Mouse (Mus musculus) neural tube, embryonic 12.5 days (tissue): Measurements from ENCODE around the gene Gpc6. TPM values are rescaled to one million over a fixed set of nuclear protein-coding genes. Genes with fewer than 3 reads are reported as not detected.
A peak's percentile ranks its signal among the peaks of the same experiment; 100 is the strongest.

Experiments used
- ATAC-seq: fragments of 200-750 bp; cut with Nextera tagmentation; 2 replicates; pipeline ENCODE4 v1.8.0; 2017; ENCODE audit warnings: low read depth, mild to moderate bottlenecking, moderate TSS enrichment, moderate library complexity; ENCODE audit not compliant: low FRiP score
- H3K27ac ChIP-seq: fragments of 300-500 bp; sonication (generic); 2 replicates; pipeline ENCODE4 v1.5.1; 2016
- H3K27me3 ChIP-seq: fragments of 300-500 bp; sonication (generic); replicated peaks from 2 replicates; pipeline ENCODE4 v1.6.1; 2016; ENCODE audit warnings: mild to moderate bottlenecking
- H3K36me3 ChIP-seq: fragments of 300-500 bp; sonication (generic); 2 replicates; pipeline ENCODE4 v1.6.1; 2016; ENCODE audit warnings: mild to moderate bottlenecking
- H3K4me1 ChIP-seq: fragments of 300-500 bp; sonication (generic); 2 replicates; pipeline ENCODE4 v1.6.1; 2016
- H3K4me2 ChIP-seq: fragments of 300-500 bp; sonication (generic); replicated peaks from 2 replicates; pipeline ENCODE4 v1.6.1; 2016; ENCODE audit warnings: mild to moderate bottlenecking
- H3K4me3 ChIP-seq: fragments of 300-500 bp; sonication (generic); 2 replicates; pipeline ENCODE4 v1.5.1; 2016
- H3K9ac ChIP-seq: fragments of 300-500 bp; sonication (generic); 2 replicates; pipeline ENCODE4 v1.6.1; 2016; ENCODE audit warnings: mild to moderate bottlenecking
- H3K9me3 ChIP-seq: fragments of 300-500 bp; sonication (generic); 2 replicates; pipeline ENCODE4 v1.6.1; 2016; ENCODE audit warnings: mild to moderate bottlenecking
- WGBS: fragments of 180-500 bp; shearing (Covaris S2); methylation state at CpG from one replicate; pipeline ENCODE4 v1.1.7; 2016; 5-methylcytosine and 5-hydroxymethylcytosine counted together
- polyA plus RNA-seq: library from polyadenylated mRNA; unstranded; fragments of >200 nt; fragmentation: Nextera tagmentation; extraction: Ambion mirVana; gene quantifications from 2 replicates; pipeline ENCODE4 v1.2.1, GENCODE M21; 2016

The Gpc6 gene
- polyA plus RNA-seq, 1 experiment from 2014 or later, result 30.5 TPM

DNA sequence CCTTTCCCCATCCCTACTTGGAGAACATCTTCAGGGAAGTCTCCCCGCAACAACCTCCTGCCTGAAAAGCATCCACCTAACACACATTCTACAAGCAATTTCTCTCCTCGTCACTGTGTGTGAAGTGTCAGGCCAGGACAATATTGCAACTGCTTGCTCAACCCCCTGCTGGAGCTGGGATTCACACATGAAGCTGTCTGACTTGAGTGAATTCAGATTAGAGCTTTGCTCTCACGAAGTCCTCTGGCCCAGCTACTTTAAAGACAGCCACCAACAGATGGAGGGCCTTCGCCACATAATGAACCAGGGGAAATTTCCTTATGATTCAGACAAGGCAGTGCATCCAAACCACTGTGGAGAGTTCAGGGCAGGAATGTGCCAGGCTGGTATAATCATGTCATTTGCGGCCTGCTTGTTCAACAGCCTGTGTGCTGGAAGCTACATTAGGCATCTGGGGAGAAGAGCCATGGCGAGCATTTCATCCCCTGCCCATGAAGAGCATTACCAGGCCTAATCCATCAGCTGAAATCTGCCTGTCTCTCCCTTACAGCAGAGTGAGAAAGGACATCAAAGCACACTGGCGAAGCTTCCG, 858.7 kb downstream of the Gpc6 start:
- no peaks in the 10 kb centered on the region for H3K9me3 ChIP-seq
- no peaks in the 10 kb centered on the region for H3K27me3 ChIP-seq
- no peak overlapping the region for H3K4me3 ChIP-seq
- H3K9ac ChIP-seq, result no peak overlapping the region
- H3K27ac ChIP-seq, result no peak overlapping the region
- no peaks in the 10 kb centered on the region for H3K36me3 ChIP-seq
- no peak overlapping the region for H3K4me2 ChIP-seq
- WGBS, result 74% methylated on average over 8 of the region's 8 CpGs
- ATAC-seq, result no peak
- H3K4me1 ChIP-seq, result peaks cover 16% of the 10 kb centered on the region

DNA sequence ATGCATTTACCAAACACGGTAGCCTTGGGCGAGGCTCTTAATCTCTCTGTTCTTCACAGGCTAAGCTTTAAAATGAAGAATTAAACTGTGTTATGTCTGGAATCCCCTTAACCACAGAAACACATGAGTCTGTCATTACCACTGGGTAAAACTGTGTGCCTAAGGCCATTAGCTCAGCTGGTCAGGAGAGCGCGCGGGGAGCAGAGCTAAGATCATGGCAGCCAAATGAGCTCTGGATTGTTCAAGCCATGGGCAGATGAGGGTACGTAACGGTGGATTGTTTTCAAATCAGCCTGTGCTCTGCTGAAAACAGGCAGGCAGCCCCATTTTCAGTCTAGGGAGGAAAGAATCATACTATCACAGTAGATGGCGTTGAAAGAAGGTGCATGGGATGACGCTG, 859.8 kb downstream of the Gpc6 start:
- Histone ChIP-seq H3K27me3 (no peaks in the 10 kb centered on the region), H3K4me3 (no peak overlapping the region), H3K9me3 (no peaks in the 10 kb centered on the region), H3K4me1 (peaks cover 12% of the 10 kb centered on the region), H3K9ac (no peak overlapping the region), H3K4me2 (no peak overlapping the region), H3K27ac (no peak overlapping the region), H3K36me3 (no peaks in the 10 kb centered on the region)
- WGBS, result 83% methylated on average over 9 of the region's 9 CpGs
- peak; percentile 54; the same call in 1 of the 2 replicates for ATAC-seq

DNA sequence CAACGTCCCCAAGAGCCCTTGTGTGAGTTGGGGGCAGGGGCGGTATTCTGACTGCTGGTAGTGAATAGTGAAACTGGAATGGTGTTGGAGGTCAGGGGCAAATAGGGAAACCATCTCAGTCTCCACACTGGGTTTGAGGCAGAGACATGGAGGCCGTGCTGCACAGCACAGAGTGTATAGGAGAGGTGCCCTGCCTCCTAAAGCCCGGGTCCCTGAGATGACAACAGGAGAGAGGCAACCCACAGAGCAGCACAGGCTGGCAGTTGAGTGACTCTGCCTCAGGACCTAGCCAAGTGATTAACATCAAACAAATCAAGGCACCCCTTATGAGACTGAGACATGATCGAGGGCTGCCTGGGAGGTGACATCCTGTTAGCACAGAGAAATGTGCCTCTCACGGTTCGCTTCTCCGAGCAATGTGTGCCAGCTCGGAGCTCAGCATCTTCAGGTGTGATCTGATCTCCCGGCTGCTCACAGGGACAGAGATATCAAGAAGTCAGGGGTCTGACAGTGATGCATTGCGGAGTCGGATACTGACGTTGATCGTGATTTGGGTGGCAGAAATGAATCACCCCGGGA, 860.5 kb downstream of the Gpc6 start:
- Histone ChIP-seq H3K27ac (no peak overlapping the region), H3K9ac (no peak overlapping the region), H3K4me3 (no peak overlapping the region), H3K9me3 (no peaks in the 10 kb centered on the region), H3K4me2 (no peak overlapping the region), H3K27me3 (no peaks in the 10 kb centered on the region), H3K4me1 (peaks cover 12% of the 10 kb centered on the region), H3K36me3 (no peaks in the 10 kb centered on the region)
- peak; percentile 61; the same call in 1 of the 2 replicates for ATAC-seq
- WGBS, result 82% methylated on average over 15 of the region's 15 CpGs

DNA sequence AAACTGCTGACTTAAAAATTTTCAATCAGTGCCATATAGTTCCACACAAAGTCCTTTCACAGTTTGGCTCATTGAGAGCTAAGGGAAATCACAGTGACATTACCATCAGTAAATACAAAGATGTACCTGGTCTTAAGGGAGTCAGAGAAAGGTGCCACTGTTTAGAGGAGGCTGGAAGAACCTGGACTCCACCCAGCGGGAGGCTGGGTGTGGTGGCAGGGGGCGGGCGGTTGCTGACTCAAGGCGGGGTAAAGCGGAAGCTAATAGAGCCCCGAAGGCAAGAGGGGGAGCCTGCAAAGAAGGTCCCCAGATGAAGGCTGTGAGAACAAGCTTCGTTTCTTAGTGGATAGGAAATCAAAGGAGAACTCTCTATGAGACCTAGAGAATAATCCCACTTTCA, 861.5 kb downstream of the Gpc6 start:
- no peak overlapping the region for H3K4me2 ChIP-seq
- H3K9ac ChIP-seq, result no peak overlapping the region
- WGBS, result 54% methylated on average over 7 of the region's 7 CpGs
- peaks cover 12% of the 10 kb centered on the region for H3K4me1 ChIP-seq
- H3K4me3 ChIP-seq, result no peak overlapping the region
- no peak overlapping the region for H3K27ac ChIP-seq
- no peaks in the 10 kb centered on the region for H3K36me3 ChIP-seq
- no peaks in the 10 kb centered on the region for H3K9me3 ChIP-seq
- ATAC-seq, result no peak
- H3K27me3 ChIP-seq, result no peaks in the 10 kb centered on the region

DNA sequence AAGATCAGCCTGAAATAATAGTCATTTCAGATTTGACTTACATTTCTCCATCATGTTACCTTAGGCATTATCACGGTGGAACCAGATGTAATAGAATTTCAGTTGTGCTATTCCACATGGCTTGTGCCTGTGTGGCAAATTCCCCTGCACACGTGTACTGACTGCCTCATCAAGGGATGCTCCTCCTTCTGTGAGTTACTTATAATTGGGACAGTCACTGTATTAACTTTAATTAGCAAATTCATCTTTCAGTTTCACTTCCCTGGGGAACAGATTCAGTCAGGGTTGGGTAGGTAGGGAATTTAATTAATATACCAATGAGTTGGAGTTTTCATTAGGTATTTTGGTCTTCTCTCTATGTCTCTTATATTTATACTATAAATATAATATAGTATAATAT, 869.8 kb downstream of the Gpc6 start:
- Histone ChIP-seq H3K36me3 (no peaks in the 10 kb centered on the region), H3K27me3 (no peaks in the 10 kb centered on the region), H3K4me1 (no peaks in the 10 kb centered on the region), H3K4me2 (no peak overlapping the region), H3K27ac (no peak overlapping the region), H3K4me3 (no peak overlapping the region), H3K9ac (no peak overlapping the region), H3K9me3 (no peaks in the 10 kb centered on the region)
- WGBS, result 74% methylated on average over 2 of the region's 2 CpGs
- no peak for ATAC-seq

DNA sequence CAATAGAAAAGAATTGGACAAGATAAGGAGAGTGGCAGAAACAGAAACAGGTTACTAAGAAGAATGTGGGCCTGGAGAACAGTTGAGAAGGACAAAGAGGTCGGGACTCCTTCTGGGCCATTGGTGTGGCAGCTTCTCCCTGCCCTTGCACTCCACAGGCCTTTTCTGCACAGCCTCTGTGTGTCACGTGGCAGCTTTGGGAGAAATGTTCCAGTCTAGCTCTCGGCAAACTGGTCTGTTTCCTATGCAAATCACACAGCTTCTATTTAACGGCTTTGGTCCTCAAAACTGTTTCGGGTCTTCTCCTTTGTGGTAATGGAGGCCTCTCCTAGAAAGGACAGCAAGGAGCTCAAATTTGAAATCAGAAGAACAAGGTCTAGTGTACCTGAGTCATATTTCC, 871.5 kb downstream of the Gpc6 start:
- no peaks in the 10 kb centered on the region for H3K36me3 ChIP-seq
- H3K4me1 ChIP-seq, result no peaks in the 10 kb centered on the region
- no peaks in the 10 kb centered on the region for H3K9me3 ChIP-seq
- no peak overlapping the region for H3K4me2 ChIP-seq
- no peak overlapping the region for H3K9ac ChIP-seq
- WGBS, result 76% methylated on average over 5 of the region's 5 CpGs
- ATAC-seq, result no peak
- no peak overlapping the region for H3K4me3 ChIP-seq
- H3K27ac ChIP-seq, result no peak overlapping the region
- no peaks in the 10 kb centered on the region for H3K27me3 ChIP-seq

DNA sequence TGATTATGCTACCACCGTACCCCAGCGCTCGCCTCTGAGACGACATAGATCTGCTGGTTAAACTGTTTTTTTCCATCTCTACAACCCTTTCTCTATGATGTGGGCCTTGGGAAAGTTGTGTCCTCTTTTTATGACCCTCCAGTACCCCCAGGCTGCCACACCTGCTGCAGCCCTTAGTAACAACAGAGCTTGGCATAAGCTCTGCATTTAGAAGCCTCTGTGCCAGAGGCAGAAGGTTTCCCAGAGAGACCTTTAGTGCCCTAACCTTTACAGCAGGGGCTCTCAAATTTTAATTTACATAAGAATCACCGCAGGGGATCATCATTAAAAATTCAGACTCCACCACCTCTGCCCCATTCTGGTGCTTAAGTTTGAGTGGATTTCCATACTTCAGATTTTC, 875.3 kb downstream of the Gpc6 start:
- Histone ChIP-seq H3K36me3 (no peaks in the 10 kb centered on the region), H3K9me3 (no peaks in the 10 kb centered on the region), H3K27ac (no peak overlapping the region), H3K27me3 (no peaks in the 10 kb centered on the region), H3K9ac (no peak overlapping the region), H3K4me3 (no peak overlapping the region), H3K4me1 (no peaks in the 10 kb centered on the region), H3K4me2 (no peak overlapping the region)
- 73% methylated on average over 5 of the region's 5 CpGs for WGBS
- ATAC-seq, result no peak

DNA sequence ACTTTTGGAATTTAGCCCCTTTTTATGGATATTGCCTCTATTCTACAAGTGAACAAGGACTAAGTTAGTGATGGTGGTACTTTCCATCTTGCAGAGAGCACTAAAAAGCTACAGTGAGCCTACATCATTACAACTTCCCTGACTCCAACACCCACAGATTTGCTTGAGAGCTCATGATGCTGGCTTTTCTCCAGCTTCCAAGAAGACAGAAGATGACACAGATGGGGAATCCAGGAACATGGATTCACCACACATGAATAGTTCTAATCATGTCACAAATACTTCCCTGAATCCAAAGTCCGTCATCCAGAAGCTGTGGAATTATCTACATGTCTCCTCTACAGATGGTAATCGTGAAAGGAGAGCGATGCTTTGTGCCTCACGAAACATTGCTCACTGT, 882.7 kb downstream of the Gpc6 start:
- WGBS, result 97% methylated on average over 4 of the region's 4 CpGs
- H3K27me3 ChIP-seq, result no peaks in the 10 kb centered on the region
- no peak overlapping the region for H3K27ac ChIP-seq
- H3K9ac ChIP-seq, result no peak overlapping the region
- H3K9me3 ChIP-seq, result no peaks in the 10 kb centered on the region
- H3K36me3 ChIP-seq, result no peaks in the 10 kb centered on the region
- no peaks in the 10 kb centered on the region for H3K4me1 ChIP-seq
- ATAC-seq, result no peak
- no peak overlapping the region for H3K4me3 ChIP-seq
- no peak overlapping the region for H3K4me2 ChIP-seq

DNA sequence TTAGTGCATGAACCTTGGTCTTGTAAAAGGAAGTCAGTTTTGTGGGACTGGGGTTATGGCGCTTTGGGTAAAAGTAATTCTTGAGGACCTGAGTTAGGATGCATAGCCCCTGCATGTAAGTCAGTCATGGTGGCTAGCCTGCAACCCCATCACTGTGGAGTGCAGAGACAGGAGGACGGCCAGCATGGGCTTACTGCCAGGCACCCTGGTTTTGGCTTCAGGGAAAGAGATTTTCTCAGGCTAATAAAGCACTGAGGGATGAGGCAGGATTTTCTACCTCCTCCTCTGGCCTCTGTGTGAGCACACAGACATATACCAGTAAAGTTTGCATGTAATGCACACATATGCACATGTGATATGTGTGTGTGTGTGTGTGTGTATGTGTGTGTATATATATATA, 883.2 kb downstream of the Gpc6 start:
- Histone ChIP-seq H3K27ac (no peak overlapping the region), H3K9ac (no peak overlapping the region), H3K4me2 (no peak overlapping the region), H3K9me3 (no peaks in the 10 kb centered on the region), H3K27me3 (no peaks in the 10 kb centered on the region), H3K4me3 (no peak overlapping the region), H3K36me3 (no peaks in the 10 kb centered on the region), H3K4me1 (no peaks in the 10 kb centered on the region)
- 93% methylated on average over 2 of the region's 2 CpGs for WGBS
- no peak for ATAC-seq

DNA sequence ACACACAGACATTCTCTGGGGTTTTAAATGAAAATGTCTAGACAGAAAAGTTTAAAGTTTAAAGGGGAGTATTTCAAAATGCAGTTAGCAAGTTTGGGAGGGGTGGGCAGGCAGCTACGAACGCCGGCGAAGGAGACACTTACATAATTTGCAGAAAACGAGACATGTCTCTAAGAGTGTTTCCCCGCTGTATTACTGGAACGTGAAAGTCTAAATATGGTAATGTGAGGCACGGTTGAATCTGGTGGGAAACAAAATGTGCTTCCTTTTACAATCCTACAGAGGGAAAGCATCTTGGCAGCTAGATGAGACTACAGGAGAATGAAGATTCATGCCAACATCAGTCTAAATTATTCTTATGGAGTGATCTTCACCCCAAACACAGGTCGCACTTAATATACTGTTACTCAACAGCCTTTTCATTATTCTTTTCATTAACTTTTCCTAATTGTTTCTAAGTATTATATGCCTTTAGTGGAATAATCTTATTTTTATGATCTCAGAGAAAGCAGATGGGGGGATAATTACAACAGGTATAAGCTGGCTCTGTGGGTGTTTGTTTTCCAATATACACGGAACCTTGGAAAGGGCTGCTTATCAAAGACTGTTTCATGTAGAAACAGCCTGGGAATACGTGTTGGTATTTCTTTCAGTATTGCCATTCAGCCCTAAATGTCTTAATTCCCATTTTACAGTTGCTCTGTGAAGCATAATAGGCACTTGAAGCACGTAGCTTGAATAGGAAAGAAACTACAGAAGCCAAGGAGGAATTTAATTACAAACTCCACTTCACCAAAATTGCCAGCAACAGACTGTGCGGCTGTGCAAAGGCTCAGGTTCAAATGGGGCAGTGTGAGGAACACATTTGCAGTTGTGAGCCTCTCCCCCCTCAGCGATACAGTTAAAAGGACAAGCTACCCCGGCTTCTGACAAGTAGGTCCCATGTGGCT, 885.5 kb downstream of the Gpc6 start:
- no peak for ATAC-seq
- Histone ChIP-seq H3K4me1 (no peaks in the 10 kb centered on the region; the same call in 1 of the 2 replicates), H3K4me3 (no peak overlapping the region)

DNA sequence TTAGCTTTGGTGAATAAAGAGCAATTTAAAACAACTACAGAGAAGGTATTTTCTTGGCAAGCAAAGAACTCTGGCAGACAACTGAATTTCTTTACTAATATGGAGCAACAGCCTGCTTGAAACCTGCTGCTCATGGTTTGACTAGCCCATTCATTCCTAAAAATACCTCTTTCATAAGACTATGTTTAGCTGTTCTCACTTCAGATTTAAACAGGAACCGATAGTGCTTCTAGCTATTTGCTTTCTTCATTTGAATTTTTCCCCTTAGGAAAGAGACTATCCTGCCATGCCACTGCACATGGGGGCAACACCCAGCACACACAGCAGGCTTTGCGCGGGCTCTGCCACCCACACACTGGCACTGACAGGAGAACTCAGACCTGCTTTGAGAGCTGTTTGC, 888.4 kb downstream of the Gpc6 start:
- H3K27me3 ChIP-seq, result no peaks in the 10 kb centered on the region
- H3K4me1 ChIP-seq, result no peaks in the 10 kb centered on the region; the same call in 1 of the 2 replicates
- no peaks in the 10 kb centered on the region for H3K9me3 ChIP-seq
- H3K9ac ChIP-seq, result no peak overlapping the region
- ATAC-seq, result no peak
- WGBS, result 87% methylated on average over 3 of the region's 3 CpGs
- no peak overlapping the region for H3K4me3 ChIP-seq
- no peak overlapping the region for H3K27ac ChIP-seq
- H3K4me2 ChIP-seq, result no peak overlapping the region
- H3K36me3 ChIP-seq, result no peaks in the 10 kb centered on the region

More for the DNA sequence above, 885.5 kb downstream of the Gpc6 start:
- Histone ChIP-seq H3K9me3 (no peaks in the 10 kb centered on the region), H3K27me3 (no peaks in the 10 kb centered on the region), H3K4me2 (no peak overlapping the region), H3K9ac (no peak overlapping the region), H3K36me3 (no peaks in the 10 kb centered on the region), H3K27ac (no peak overlapping the region)
- WGBS, result 82% methylated on average over 15 of the region's 15 CpGs

DNA sequence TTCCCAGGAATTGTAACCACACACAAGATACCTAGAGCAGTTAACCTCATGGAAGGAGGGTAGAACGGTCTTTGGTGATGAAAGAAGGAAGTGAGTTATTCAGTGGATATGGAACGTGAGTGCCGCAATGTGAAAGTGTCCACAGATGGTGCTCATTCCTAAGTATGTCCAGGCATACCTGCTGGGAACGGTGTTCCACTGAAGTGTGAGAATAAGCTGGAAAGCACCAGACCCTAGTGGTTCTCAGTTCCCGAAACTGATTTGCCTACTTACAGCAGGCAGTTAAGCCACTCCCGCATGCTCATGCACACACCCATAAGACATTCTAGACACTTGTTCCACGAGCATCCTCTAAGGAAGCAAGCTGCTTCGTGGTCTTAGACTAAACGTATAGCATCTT, 890.9 kb downstream of the Gpc6 start:
- Histone ChIP-seq H3K9me3 (no peaks in the 10 kb centered on the region), H3K4me2 (no peak overlapping the region), H3K9ac (no peak overlapping the region), H3K4me3 (no peak overlapping the region), H3K27ac (no peak overlapping the region), H3K4me1 (no peaks in the 10 kb centered on the region; the same call in 1 of the 2 replicates), H3K36me3 (no peaks in the 10 kb centered on the region), H3K27me3 (no peaks in the 10 kb centered on the region)
- 93% methylated on average over 9 of the region's 9 CpGs for WGBS
- no peak for ATAC-seq
